Mouse (Mus musculus): Measurements from ENCODE around the gene Dennd1c.

DNA sequence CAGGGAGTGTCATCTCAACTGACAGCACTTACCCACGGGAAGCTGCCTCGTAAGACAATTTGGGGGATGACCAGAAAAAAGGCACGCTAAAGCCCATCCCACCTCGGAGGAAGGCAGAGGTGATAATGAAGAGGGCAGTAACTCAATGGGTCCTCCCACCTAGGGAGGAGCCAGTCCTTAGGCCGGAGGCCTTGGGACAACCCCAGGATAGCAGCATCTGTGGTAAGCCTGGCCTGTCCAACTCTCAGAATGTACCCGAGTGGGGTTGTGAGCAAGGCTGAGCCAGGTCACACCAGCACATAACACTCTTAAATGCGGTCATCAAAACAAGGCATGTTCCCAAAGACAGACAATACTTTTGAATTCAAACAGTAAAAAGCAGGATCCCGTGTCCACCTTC is 48.6 kb downstream of the Dennd1c start:
- no peak for TF ChIP-seq POLR2A (IDR thresholded peaks at IDR 0.05; ENCODE audit: control insufficient read depth, low read depth, low read length)
- no peak for TF ChIP-seq CTCF (IDR thresholded peaks at IDR 0.05; ENCODE audit: control insufficient read depth, insufficient read depth, insufficient replicate concordance, low read depth, low read length)

Measured in testis, adult 2 months (tissue).